Mouse (Mus musculus): ENCODE measurements around the gene Smim1.

- TF ChIP-seq CTCF (IDR thresholded peaks at IDR 0.05; ENCODE audit: low read depth) (no peak), EP300 (optimal IDR thresholded peaks at IDR 0.05) (no peak)
Observed at GRCm38 (mm10) chr4:154042577-154042976, 16.5 kb upstream of the Smim1 start, which contains the start of gene Ccdc27.
